Mouse (Mus musculus) ES-E14 (cell line): ENCODE results near the gene Olfr112.
"Not testable (repeated sequence)": the region's sequence is repeated elsewhere in the genome, so short reads cannot be mapped to it uniquely, and the experiment has no call there.

Experiments used
- HCFC1 ChIP-seq: IDR thresholded peaks from 2 replicates; pipeline ENCODE4 v1.6.1; 2012; ENCODE audit warnings: low read length, inconsistent platforms, borderline replicate concordance; ENCODE audit not compliant: insufficient read depth
- MAFK ChIP-seq: IDR thresholded peaks from 2 replicates; pipeline ENCODE4 v1.6.1; 2014; ENCODE audit warnings: mild to moderate bottlenecking, low read depth, low read length, inconsistent platforms; ENCODE audit not compliant: insufficient read depth
- ZC3H11A ChIP-seq: IDR thresholded peaks from 2 replicates; pipeline ENCODE4 v1.6.1; 2012; ENCODE audit warnings: low read depth, mild to moderate bottlenecking, inconsistent platforms, low read length, borderline replicate concordance
- ZNF384 ChIP-seq: IDR thresholded peaks from 2 replicates; pipeline ENCODE4 v1.6.1; 2012; ENCODE audit warnings: low read depth, low read length, inconsistent platforms

GRCm38 (mm10) chr17:37524612-37525011, 44.6 kb downstream of the Olfr112 start:
- TF ChIP-seq HCFC1, ZC3H11A, MAFK, ZNF384: not testable (repeated sequence)
